Mouse (Mus musculus): Measurements from ENCODE around the gene Ak4.

DNA sequence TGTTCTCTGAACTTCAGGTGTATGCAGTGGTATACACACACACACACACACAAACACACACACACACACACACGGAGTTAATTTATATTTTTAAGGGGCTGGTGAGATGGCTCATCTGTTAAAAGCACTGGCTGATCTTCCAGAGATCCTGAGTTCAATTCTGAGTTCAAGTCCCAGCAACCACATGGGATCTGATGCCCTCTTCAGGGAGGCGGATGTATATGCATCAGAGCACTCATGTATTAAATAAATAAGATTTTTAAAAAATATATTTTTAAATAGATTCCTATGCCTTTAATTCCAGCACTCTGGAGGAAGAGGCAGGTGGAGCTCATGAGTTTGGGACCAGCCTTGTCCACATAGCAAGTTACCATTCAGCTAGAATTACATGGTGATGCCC lies 46.8 kb upstream of the Ak4 start:
- no peak for TF ChIP-seq POLR2A (IDR thresholded peaks at IDR 0.05; ENCODE audit: extremely low read depth, insufficient read depth, low read length)
- no peak for TF ChIP-seq CTCF (IDR thresholded peaks at IDR 0.05; ENCODE audit: low read depth, low read length)
